Mouse (Mus musculus): ENCODE measurements around the gene Azgp1. TPM values are rescaled to one million over a fixed set of nuclear protein-coding genes. Genes with fewer than 3 reads are reported as not detected.

The Azgp1 gene
- polyA plus RNA-seq (2015; fragmentation: Nextera tagmentation; extraction: Ambion mirVana), result 0.46 TPM in 1 of 2 replicates, not detected in the other

DNA sequence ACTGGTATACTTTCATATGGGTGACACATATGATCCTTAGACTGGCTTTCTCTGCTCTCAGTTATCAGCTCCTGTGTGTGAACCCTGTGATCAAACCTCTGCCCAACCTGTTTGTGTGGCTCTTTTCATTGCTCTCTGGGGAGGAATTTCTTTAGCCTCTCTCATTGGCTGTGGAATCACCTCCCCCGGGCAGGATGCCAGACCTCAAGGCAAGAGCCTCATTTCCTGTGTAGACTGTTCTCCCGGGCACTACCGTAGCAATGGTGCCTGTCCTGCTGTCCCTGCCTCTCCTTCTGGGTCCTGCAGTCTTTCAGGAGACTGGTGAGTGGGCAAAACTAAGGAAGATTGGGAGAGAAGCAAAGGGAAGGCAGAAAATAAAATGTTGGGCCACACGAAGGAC lies at the start of gene Azgp1:
TSS of gene Azgp1 (plus strand) at position 221 of the 400 bp plus-strand sequence.

DNA sequence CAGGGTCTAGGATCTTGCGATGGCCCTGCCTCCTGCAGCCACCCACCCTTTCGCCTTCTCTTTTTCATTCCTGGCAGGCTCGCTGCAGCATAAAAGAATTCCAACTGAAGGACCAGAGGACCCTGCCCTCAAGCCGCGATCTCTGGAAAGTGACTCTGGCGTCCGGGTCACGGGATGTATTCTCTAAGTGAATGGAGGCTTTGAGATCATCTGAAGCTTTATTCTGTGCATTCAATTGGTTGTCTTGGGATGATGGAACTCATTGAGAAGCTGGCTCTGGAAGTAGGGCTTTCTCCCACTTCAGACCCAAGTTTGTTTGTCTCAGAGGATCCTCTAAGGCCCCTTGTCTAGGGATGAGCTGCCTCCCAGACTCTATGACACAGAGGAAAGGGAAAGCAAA lies 18.4 kb upstream of the Azgp1 start, which contains the start of gene Gjc3:
TSS of gene Gjc3 (minus strand) at position 154 of the 400 bp plus-strand sequence.

DNA sequence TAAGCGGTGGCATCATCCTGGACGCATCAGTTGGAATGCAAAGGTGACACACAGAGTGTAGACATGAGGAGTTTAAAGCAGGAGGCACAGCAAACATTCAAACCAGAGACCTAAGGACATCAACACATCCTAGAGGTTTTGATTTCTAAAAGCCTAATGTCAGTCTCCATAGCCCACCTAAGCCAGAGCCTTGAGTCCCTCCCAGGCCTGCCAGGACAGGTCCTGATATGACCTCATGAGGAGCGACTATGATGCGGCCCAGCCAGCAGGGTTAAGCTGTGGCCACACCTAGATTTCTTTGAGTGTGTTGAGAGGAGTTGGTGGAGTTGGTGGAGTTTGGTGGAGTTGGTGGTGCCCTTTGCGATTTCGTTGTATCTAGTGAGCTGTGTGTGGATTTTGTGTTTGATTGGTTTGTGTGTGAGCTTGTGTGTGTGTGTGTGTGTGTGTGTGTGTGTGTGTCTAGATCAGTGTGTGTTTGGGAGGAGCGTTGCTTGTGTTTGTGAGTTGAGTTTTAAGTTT lies 39.7 kb downstream of the Azgp1 start, which contains the start of the genes Smok3a and Smok3b:
TSS of gene Smok3a (plus strand) at position 301 of the 519 bp plus-strand sequence.
TSS of gene Smok3b (plus strand) at position 469 of the 519 bp plus-strand sequence.

Other genes with a start within 250 kb of the Azgp1 start
- gene Nyap1, start 239.9 kb upstream of the Azgp1 start, polyA plus RNA-seq (2015; fragmentation: Nextera tagmentation; extraction: Ambion mirVana), result 0.24 and 0.30 TPM in 2 replicates
- gene Tsc22d4, start 235.8 kb upstream of the Azgp1 start, polyA plus RNA-seq (2015; fragmentation: Nextera tagmentation; extraction: Ambion mirVana), result 114 and 132 TPM in 2 replicates
- 28.5 and 28.7 TPM in 2 replicates for gene Ppp1r35, start 202.7 kb upstream of the Azgp1 start, polyA plus RNA-seq (2015; fragmentation: Nextera tagmentation; extraction: Ambion mirVana)
- gene Mepce, start 193.9 kb upstream of the Azgp1 start, polyA plus RNA-seq (2015; fragmentation: Nextera tagmentation; extraction: Ambion mirVana), result 8.4 and 9.4 TPM in 2 replicates
- gene Zcwpw1, start 193.7 kb upstream of the Azgp1 start, polyA plus RNA-seq (2015; fragmentation: Nextera tagmentation; extraction: Ambion mirVana), result 5.6 and 7.4 TPM in 2 replicates
- gene Pilra, start 145.2 kb upstream of the Azgp1 start, polyA plus RNA-seq (2015; fragmentation: Nextera tagmentation; extraction: Ambion mirVana), result 16.8 and 27.1 TPM in 2 replicates
- gene Pilrb1, start 123.4 kb upstream of the Azgp1 start, polyA plus RNA-seq (2015; fragmentation: Nextera tagmentation; extraction: Ambion mirVana), result 17.8 and 27.4 TPM in 2 replicates
- 25.5 and 39.0 TPM in 2 replicates for gene Pilrb2, start 109.7 kb upstream of the Azgp1 start, polyA plus RNA-seq (2015; fragmentation: Nextera tagmentation; extraction: Ambion mirVana)
- 0.18 and 0.27 TPM in 2 replicates for gene Cyp3a13, start 59.9 kb upstream of the Azgp1 start, polyA plus RNA-seq (2015; fragmentation: Nextera tagmentation; extraction: Ambion mirVana)
- 0.04 TPM in 1 of 2 replicates, not detected in the other for gene Gjc3, start 18.4 kb upstream of the Azgp1 start, polyA plus RNA-seq (2015; fragmentation: Nextera tagmentation; extraction: Ambion mirVana)
- gene Smok3a, start 39.7 kb downstream of the Azgp1 start, polyA plus RNA-seq (2015; fragmentation: Nextera tagmentation; extraction: Ambion mirVana), result not detected in 2 replicates
- not detected in 2 replicates for gene Smok3b, start 39.9 kb downstream of the Azgp1 start, polyA plus RNA-seq (2015; fragmentation: Nextera tagmentation; extraction: Ambion mirVana)
- not detected in 2 replicates for gene Smok3c, start 71.7 kb downstream of the Azgp1 start, polyA plus RNA-seq (2015; fragmentation: Nextera tagmentation; extraction: Ambion mirVana)
- 4.9 and 5.4 TPM in 2 replicates for gene Zkscan1, start 103.6 kb downstream of the Azgp1 start, polyA plus RNA-seq (2015; fragmentation: Nextera tagmentation; extraction: Ambion mirVana)
- gene Zscan21, start 135.4 kb downstream of the Azgp1 start, polyA plus RNA-seq (2015; fragmentation: Nextera tagmentation; extraction: Ambion mirVana), result 14.2 and 17.9 TPM in 2 replicates
- 6.2 and 7.3 TPM in 2 replicates for gene Zfp113, start 174.2 kb downstream of the Azgp1 start, polyA plus RNA-seq (2015; fragmentation: Nextera tagmentation; extraction: Ambion mirVana)
- 124 and 131 TPM in 2 replicates for gene Cops6, start 179.6 kb downstream of the Azgp1 start, polyA plus RNA-seq (2015; fragmentation: Nextera tagmentation; extraction: Ambion mirVana)
- gene Ap4m1, start 190.5 kb downstream of the Azgp1 start, polyA plus RNA-seq (2015; fragmentation: Nextera tagmentation; extraction: Ambion mirVana), result 9.1 and 9.7 TPM in 2 replicates
- gene Mcm7, start 190.9 kb downstream of the Azgp1 start, polyA plus RNA-seq (2015; fragmentation: Nextera tagmentation; extraction: Ambion mirVana), result 197 and 222 TPM in 2 replicates
- 35.1 and 35.4 TPM in 2 replicates for gene Taf6, start 205.9 kb downstream of the Azgp1 start, polyA plus RNA-seq (2015; fragmentation: Nextera tagmentation; extraction: Ambion mirVana)
- gene Cnpy4, start 206.0 kb downstream of the Azgp1 start, polyA plus RNA-seq (2015; fragmentation: Nextera tagmentation; extraction: Ambion mirVana), result 20.0 and 20.2 TPM in 2 replicates
- gene Mblac1, start 212.8 kb downstream of the Azgp1 start, polyA plus RNA-seq (2015; fragmentation: Nextera tagmentation; extraction: Ambion mirVana), result 6.0 and 7.3 TPM in 2 replicates
- 1.1 and 1.6 TPM in 2 replicates for gene Nxpe5, start 244.4 kb downstream of the Azgp1 start, polyA plus RNA-seq (2015; fragmentation: Nextera tagmentation; extraction: Ambion mirVana)